Mouse (Mus musculus) layer of hippocampus, postnatal 25 days (tissue): ENCODE measurements around the gene Trpm3. TPM values are rescaled to one million over a fixed set of nuclear protein-coding genes. Genes with fewer than 3 reads are reported as not detected.

Experiments
- DNase-seq, 2 experiments: peaks; one replicate each; pipeline ENCODE4 v3.0.0; 2022; ENCODE audit warnings: mixed read lengths in 2 of 2, low spot score in 1 of 2; ENCODE audit errors: extremely low spot score in 1 of 2
- total RNA-seq, 2 experiments: library from RNA; stranded (reverse); gene quantifications; 2 replicates each; pipeline ENCODE4 v1.2.3; 2021

Gene Trpm3
- 10 to 100 TPM; 46.2 to 55.0 TPM for total RNA-seq

DNA sequence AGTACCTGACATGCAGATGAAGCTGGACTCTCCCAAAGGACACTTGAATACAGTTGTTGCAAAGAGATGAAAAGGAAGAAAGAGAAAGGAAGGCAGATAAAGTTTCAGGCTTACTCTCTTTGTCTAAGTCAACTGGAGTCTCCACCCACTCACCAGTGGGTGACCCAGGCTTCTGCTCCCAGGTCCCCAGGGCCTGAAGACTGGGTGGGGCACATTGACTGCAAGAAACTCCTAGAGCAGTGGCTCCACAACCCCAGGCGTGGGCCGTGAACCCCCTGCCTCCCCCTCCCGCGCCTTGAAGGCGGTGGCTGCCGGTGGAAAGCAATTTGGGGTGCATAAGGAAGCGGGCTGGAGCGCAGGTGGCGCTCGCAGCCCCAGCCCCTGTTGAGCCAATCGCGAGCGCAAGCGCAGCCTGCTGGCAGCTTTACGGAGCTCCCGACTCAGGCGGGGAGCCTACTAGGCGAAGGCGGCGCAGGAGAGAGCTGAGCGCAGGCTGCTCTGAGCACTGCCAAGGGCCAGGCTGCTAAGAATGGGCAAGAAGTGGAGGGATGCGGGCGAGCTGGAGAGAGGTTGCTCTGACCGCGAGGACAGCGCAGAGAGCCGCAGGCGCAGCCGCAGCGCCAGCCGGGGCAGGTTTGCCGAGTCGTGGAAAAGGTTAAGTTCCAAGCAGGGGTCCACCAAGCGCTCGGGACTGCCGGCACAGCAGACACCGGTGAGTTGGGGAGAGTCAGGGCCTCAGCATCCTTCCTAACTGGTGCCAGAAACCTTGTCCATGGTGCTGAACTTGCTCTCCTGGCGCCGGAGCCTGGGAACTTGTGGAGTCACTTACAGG, at the start of gene Trpm3:
Gene Trpm3, plus strand, starts transcription at position 457 of the 832 bp plus-strand sequence.
- DNase-seq: peak; percentile 49 to 57

DNA sequence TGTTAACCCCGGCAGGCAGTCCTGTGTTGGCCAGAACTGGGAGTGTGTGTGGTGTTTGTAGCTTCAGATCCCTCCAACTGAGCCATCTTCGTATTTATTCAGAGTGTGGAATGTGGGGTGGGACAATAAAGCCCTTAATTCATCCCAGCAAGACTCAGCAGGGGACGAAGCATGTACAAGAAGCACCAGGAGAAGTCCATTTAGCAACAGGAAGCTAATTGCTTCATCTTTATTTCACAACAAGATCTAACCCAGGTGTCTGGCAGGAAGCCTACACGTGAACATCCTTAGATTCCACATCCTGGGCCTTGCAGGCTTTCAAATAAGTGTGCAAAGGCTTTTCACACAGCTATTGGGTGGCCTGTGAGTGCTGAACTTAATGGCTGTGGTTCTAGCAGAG, 38.3 kb upstream of the Trpm3 start:
- DNase-seq: no peak

DNA sequence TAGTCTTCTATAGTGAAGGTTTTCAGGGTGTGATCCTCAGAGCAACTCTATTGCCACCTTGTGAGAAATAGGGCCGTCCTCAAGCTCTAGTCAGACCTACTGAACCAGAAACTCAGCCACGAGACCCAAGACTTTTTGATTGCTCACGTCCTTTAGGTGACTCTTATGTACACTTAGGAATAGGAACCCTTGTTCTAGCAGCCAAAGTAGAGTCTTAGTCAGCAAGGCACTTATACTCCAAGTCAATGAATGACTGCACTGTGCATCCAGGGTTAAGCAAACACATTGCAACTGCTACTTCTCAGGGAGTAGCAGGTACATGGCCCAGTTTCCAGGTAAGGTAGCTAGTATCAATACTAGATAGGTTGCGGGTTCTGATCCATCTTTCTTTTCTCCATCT, 35.0 kb upstream of the Trpm3 start:
- no peak for DNase-seq

DNA sequence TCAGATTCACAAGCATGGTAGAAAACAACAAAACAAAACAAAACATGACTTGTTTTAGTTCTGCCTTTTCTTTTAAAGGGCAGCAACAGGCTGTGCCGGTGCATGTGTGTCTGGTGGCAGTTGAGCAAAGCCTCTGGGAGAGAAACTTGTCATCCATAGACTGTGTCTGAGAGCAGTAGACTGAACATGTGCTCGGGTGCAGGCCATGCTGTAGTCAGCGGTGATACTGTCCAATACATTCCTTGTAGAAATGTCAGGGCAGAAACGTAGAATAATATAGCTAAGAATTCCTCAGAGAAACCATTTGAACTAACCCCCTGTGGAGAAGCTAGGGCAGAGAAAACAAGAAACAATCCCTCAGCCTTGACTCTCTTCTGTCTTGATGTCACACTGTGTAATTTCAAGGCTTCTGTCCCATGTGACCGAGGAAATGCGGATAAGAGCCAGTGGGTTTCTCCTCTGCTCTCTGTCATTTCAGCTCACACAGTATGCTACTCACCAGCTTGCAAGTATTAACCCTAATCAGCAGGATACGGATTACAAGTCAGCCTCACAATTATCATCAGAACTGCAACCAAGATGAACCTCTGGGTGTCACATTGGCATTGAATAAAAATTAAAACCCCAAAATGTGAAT, 33.9 kb upstream of the Trpm3 start:
- DNase-seq: no peak

DNA sequence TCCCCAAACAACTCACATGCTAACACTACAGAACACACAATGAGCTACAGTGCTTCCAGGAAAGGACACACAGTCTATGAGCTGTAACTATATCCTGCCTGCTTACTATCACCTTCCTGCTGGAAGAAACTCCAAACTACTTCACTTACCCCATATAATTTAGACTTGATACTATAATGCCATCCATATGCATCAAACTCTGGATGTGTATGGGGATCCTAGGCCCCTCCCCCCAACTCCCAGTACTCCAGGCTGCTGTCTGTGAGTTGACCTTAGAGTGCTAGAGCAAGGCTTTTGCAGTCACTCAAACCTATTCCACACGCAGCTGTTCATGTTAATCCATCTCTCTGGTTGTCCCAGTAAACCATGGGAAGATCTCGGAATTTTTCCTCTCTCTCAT, 33.2 kb upstream of the Trpm3 start:
- DNase-seq: no peak

DNA sequence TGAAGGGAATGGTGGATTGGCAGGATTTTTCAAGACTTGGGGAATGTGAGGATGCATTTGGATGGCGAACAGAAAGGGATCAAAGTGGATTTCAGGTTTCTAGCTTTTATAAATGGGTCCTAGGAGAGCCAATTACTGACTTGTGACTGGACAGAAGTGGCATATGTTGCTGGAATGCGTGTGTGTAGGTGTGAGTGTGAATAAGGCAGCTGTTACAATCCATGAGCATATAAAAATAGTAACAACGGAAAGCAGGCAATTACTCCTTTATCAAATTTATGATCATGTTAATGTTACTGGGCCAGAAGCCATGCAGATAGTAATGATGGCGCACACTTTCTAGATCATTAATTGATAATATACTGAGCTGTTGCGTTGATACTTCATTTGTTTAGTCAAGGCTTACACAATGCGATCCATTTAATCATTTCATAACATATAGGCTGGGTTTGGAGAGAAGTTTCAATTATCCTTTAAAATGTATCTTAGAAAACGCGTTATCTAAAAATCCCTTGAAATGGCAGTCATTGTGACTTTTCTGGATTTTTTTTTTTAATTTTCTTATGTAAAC, 29.9 kb upstream of the Trpm3 start:
- DNase-seq: no peak

DNA sequence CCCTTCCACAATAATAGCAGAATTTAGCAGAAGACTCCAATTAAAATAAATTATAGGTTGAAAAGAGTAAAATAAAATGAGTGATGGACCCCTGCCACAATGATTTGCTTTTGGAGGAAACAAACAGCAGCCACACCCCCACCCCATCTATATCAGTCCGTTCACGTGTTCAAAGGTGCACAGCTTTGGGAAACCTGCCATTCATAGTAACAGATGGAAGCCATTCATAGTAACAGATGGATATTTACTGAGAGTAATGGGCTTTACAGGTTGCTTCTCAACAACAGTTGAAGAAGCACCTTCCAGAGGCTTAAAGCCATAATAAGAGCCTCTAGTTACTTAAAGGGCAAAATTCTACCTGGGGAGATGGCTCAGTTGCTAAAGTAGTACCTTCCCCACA, 17.9 kb upstream of the Trpm3 start:
- DNase-seq: no peak

DNA sequence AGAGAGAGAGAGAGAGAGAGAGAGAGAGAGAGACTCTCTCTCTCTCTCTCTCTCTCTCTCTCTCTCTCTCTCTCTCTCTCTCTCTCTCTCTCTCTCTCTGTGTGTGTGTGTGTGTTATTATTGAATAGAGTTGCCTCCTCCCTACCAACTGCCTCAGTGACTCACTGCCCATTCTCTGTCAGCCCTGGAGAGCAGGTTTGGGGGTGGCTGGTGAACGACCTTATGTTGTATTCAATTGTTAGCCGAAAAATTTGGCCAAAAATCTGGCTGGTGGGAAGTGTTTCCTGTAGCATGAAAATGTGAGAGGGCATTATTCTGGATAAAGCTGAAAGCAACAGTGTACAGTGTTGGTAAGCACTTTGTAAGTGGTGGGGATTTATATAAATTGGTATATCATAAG, 17.2 kb upstream of the Trpm3 start:
- DNase-seq: no peak

DNA sequence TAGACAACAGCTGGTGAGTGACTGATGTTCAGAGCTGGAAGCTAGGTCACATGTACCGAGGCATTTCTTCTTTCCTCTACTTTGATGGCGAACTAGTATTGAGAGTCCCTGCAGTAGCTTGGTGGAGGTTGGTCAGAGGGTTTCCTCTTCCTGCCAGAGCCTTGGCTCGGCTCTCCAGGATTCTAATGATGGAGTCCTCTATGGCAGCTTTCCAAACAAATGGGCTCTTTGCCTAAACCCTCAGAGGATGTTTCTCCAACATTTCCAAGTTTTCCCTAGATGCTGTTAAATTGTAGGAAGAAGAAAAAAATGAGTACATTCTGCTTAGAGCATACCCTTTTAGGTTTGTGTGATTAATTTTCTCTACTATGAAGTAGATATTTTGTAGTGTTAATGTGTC, 6.2 kb upstream of the Trpm3 start:
- DNase-seq: no peak

DNA sequence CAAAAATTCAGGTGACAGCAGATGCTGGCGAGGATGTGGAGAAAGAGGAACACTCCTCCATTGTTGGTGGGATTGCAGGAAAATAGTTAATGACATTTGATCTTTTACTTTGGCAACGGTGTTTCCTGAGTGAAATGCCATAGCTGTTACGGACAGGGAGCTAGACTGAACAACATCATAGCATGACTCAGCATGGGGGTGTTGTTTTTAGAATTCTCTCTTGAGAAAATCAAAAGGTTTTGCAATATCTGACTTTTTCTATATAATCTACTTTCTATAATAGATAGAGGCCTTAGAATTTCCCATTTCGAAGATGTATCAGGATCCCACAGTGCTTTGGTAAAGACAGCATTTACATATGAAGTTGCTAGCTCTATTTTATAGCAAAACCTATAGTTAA, 39.7 kb downstream of the Trpm3 start:
- DNase-seq: no peak

DNA sequence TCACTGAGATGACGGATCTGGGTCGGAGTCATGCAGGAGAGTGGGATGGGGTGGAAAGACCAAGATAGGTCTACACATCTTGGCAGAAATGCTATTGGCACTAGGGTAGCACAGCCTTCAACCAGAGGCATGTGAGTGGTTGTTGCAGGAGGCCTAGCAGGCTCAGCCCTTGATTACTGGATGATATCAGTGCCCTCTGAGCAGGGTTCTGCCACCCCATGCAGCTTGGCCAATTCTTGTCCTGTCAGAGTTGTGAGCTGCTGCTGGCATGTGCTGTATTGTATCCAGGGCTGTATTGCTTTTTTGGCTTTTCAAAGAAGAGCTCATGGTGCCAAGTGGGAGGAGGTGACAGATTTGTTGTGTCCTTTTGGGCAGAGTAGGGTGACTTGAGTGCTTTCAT, 40.2 kb downstream of the Trpm3 start:
- no peak for DNase-seq

DNA sequence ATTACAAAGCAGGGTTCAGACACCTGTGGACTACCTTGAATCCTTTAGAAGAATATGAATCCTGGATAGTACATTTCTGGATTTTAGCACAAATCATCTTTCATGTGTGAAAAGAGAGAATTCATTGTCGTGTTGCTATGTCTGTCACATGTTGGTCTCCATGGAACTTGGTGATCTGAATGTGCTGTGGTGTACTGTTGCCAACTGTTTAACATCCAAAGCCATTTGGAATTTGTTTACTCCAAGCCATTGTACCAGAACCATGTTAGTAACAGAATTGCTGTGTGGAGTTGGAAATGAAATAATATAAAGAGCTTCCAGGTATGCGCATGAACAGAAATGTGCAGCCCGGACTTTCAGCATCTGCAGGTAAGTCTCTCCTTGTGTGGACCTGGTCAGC, 41.3 kb downstream of the Trpm3 start:
- DNase-seq: no peak

DNA sequence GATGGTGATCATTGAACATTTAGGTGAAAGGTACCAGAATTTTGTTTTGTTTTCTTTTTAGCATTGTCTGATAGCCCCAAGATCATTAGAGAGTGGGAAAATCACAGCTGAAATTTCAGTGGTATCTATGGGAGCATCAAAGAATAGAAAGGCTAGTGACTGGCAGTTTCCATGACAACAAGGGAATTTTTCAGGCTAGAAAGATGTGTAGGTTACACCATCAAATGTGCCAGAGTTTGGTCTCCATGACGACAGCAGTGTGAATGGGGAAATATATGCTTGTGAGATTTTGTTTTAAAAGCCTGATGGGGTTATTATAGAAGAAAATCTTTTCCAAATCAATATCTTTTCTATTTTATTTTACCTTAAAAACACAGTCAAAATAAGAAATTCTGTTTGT, 50.9 kb downstream of the Trpm3 start:
- no peak for DNase-seq

DNA sequence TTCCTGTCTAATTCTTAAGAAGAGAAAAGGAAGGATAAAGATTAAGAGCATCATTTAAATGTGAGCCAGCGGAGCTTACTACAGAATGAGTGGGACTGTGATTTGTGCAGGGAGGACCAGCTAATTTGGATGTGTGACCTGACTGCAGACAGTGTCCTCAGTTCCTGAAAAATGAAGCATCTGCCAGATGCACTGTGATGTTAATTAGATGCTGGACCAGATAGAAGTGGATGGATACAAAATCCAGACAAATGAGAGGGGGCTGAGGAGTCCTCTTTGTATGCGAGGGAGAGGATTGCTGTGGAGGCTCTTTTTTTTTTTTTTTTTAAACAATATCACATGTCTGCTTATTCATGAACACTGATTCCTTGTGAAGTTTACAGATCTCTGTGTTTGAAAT, 83.7 kb downstream of the Trpm3 start:
- DNase-seq: no peak

DNA sequence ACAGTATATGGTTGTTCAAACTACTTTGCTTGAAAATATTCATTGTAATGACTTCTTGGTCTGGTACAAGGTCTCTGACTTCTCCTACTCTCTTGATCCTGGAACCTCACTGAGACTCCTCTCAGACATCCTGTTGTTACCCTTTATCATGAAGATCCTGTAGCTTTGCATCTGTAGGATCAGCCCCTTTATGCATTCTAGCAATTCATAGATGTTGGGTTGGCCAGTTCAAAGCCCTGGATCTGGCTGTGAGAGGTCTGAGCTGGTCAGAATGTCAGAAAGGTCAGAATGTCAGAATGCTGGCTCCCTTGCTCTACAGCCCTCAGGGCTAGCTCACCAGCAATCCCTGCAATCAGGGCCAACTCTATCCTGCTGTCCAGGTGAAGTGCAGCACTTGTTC, 95.3 kb downstream of the Trpm3 start:
- DNase-seq: no peak

DNA sequence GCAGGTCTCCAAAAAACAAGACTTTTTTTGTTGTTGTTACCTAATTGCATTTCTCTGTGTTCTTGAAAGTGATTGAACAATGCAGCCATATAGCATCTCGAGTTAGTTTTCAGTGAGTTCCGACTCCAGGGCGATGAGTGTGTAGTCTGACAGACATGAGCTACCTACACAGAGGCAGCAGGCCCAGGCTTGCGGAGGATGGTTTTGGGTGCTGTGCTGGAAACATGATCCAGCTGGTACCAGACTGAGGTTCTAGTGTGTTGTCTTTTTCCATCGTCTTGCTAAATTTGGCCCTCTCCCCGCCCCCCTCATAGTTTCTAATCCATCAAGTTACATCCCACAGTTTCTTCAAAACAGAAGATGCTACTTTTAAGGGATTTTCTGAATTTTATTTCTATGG, 110.2 kb downstream of the Trpm3 start:
- DNase-seq: peak; percentile 13 to 17

DNA sequence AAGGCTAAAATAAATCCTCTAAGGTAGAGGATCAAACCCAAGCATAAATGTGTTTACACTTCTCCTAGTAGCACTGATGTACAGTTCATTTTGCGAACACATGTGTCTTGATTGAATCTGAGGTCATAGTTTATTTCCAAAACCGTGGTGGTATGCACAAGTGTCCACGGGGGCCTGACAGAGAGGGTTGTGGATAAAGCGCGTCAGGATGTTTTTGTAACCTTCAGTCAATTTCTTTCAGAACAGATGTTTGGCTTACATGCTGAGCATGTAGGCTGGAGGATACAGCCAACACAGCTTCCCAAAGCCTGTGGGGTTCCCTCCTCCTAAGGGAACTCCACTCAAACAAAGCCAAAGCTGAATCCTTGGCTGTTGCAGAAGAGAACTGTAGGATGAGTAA, 134.1 kb downstream of the Trpm3 start:
- no peak for DNase-seq

DNA sequence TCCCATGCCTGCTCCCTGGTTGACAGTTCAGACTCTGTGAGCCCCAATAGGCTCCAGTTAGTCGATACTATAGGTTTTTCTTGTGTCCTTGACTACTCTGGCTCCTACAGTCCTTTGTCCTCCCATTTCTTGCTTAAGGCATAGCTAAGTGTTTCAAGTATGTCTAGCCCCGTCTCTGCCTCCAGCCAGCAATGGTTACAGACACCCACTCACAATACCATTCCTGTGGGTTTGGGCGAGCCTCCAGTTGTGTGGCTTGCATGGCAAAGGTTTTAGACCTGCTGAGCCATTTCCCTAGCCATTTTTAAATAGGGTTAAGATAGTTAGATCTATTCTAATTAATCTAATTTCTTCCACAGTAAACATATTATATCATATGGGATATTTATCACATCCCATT, 145.8 kb downstream of the Trpm3 start:
- no peak for DNase-seq

DNA sequence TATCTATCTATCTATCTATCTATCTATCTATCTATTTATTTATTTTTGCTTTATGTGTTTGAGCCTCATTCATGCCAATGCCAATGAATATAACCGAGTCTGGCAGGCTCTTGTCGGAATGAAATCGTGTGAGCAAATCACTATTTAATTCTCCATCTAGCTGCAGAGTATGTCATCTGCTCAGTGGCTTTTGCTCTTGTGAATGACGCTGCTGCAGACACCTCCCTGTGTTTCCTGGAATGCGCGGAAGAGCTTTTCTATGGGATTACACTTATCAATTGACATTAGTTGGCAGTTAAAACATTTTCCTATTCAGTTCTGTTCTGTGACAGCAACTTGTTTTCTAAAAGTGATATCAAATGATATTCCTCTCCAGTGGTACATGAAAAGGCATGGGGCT, 153.8 kb downstream of the Trpm3 start:
- DNase-seq: no peak

DNA sequence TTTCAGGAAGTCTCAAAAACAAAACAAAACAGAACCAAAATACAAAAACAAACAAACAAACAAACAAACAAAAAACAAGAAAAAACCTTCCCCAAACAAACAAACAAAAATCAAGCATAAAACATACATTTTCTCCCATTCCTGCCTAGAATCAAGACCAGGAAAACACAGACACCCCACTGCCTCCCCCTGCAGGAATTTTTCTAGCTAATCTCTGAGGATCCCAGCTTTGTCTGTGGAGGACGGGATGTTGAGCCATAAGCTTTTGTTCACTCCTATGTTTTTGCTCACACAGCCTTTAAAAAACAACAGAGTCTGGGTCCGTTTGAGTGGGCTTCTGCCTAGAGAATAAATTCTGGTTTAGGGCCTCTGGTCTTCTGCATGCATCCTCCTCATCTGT, 162.1 kb downstream of the Trpm3 start:
- no peak for DNase-seq

DNA sequence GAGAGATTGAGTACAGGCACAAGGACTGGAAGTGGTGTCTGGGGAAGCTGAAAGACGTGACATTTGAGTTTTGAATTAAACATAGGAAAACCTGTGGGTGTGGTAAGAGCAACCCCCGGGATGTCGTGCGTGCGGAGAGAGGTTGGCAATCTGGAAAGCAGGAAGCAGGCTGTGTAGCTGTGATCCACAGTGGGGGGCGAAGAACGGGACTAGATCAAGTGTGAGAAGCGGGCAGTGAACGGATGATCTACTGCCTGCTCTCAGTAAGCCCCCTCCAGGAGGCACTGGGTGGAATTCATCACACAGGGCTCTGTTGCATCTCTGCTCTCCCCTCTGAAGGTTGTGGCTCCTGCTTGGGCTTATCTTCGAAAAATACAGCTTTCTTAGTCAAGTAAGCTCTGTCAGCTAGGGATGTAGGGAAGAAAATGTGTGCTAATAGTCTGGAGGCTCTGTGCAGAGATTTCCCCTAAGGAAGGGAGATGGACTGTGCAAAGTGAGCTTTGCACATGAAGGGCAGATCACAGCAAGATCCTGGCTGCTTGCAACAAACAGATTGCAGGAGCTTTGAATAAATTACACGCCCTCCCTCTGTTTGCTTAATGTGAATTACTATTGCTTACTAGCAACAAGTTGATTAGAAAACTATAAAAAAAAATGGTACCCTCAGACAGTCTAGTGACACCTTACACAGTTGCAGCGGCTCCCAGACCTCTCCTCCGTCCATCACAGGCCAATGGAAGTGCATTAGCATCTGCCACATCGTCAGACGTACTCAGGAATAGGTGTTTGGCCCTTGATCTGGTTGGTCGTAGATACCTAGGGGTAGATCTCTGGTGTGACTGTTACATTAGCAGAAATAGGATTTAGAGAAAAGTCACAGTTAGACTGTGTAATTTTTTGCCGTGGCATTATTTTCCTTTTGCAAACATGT, 164.4 kb downstream of the Trpm3 start:
- peak in 1 of 2 experiments; percentile 7 for DNase-seq
